In genomic region chr5:119887381-119887780, GRCm38 (mm10) we compare ENCODE assay signal across 11 mouse cellular contexts.
"Had no signal": no experiment of that assay in that cellular context is flagged by ENCODE, and none has a peak within 500 bp of the region (broad histone marks: within the 10 kb centered on the region; RNA-seq: fewer than 3 reads in every experiment).

No protein-coding gene starts in this region.

- DNase-seq: kidney, adult 11 months; kidney, adult 8-10 months; kidney, postnatal 10 days; kidney, postnatal 36 days; layer of hippocampus, postnatal 36 days; left cerebral cortex, postnatal 4 days; liver, postnatal 0 days; lung, embryonic 14.5 days; midbrain, embryonic 14.5 days; thymus, adult 18-20 months; thymus, postnatal 36 days had no signal
